Mouse (Mus musculus) T-helper 17 cell (primary cell): ENCODE measurements around the gene Hk2.

Experiments used
- in situ Hi-C, 2 experiments: fragments of 300-600 bp; cut with MboI, MseI; formaldehyde crosslinking; loops; 1 replicate in 1 of 2; 2 replicates in 1 of 2; pipeline ENCODE4 v1.15.1; 2025; ENCODE audit warnings: high pct_unique_total_duplicates in 2 of 2

Hk2 gene

GRCm38 (mm10) chr6:82774321-82774764 is at the start of gene Hk2:
TSS of gene Hk2 (minus strand) at chr6:82774454.
- in situ Hi-C loops = loop anchor here in 1 of 2 experiments (10.0 kb wide), 1 partner anchor 130 kb away; no protein-coding TSS in a partner anchor

DNA sequence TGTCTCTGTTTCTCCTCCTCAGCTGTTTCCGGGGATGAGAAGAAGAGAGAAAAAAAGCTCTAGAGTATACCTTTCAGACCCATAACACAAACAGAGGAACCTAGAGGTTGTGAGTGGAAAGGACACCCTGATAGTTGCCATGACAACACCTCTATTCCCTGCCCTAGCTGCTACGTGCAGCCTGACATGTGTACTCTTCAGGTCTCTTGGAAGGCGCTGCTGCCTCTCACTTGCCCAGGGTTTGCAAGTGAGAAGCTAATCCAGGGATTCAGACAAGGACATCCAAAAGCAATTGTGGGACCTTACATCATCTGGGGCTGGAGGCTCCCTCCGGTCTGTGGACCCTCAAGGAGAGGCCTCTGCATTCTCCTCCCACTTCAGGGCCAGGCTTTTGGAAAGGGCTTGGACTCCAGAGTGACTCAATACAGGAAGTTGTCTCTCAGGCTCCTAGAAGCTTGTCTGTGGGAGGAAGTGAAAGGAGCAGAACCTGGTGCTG is 47.6 kb upstream of the Hk2 start:
- in situ Hi-C loops = no loop called here

- in situ Hi-C loops = no loop called here
Measured at GRCm38 (mm10) chr6:82820716-82821115, 46.5 kb upstream of the Hk2 start.

DNA sequence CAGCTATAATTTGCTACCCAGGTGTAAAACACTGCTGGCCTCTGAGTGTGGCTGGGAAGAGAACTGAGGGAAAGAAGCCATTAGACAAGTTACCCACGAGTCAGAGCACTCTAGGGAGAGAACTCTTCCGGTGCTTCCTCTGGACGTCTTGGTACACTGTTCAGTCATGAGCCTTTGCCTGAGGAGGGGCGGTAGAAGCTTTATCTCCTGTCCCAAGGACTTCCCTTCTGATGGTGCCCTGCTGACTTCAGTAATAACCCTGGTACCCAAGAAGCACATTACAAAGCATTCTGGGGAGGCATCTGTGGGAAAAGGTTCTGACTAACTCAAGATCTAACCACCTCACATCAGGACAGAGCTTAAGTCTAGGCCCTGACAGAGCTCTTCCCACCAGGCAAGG is 40.6 kb upstream of the Hk2 start:
- in situ Hi-C loops = no loop called here

GRCm38 (mm10) chr6:82807984-82808700 is 33.9 kb upstream of the Hk2 start:
- in situ Hi-C loops = no loop called here

DNA sequence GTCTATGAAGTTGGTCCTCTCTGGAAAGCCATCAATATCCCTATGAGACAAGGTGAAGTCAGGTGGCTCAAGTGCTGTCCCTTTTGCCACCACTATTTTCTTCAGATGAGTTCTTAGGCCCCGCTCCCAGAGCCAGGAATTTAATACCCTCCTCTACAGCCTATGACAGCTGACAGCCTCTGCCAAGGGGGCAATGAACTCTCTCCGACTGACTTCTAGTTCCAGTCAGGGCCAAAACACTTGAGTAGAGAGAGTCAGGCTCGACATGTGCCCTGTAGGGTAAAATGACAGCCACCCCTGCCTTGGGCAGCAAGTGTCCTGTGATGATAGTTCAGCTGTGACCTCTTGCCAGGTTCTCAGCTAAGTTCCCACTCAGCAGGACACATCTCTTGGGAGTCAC is 32.7 kb upstream of the Hk2 start:
- in situ Hi-C loops = no loop called here

GRCm38 (mm10) chr6:82806503-82806902 is 32.2 kb upstream of the Hk2 start:
- in situ Hi-C loops = no loop called here

DNA sequence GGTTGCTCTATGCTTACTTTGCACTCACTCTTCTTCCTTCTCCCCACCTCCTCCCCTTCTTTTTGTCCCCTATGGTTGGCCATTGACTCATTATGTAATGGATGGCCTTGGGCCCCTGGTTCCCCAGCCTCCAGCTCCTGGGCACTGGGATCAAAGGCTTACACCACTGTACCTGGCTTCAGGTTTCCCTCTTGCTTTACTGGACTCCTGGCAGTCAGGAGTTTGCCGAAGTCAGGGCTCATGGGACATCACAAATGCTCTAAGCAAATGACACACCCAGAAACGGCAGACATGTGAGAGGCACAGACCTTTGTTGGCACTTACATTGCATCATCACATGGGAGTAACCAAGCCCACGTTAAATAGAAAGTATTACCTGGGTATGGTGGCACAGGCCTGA is 31.6 kb upstream of the Hk2 start:
- in situ Hi-C loops = no loop called here

DNA sequence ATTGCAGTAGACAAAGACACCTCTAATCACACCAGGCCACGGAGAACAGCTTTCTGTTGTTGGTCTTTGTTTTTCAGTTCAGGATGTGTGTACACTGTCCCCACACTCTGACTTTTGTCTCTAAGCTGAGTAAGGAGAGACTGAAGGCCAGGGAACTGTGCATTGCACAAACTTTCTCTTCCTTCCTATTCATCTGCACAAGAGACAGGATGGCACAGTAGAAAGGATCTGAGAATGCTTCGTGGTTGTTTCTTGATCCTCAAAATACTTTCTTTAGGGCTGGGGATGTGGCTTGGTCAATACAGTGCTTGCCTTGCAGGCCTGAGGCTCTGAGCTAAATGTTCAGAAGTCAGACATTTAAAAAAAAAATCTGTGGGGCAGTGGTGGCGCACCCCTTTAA is 30.7 kb upstream of the Hk2 start:
- in situ Hi-C loops = no loop called here

GRCm38 (mm10) chr6:82798202-82798737 is 24.0 kb upstream of the Hk2 start:
- in situ Hi-C loops = no loop called here

DNA sequence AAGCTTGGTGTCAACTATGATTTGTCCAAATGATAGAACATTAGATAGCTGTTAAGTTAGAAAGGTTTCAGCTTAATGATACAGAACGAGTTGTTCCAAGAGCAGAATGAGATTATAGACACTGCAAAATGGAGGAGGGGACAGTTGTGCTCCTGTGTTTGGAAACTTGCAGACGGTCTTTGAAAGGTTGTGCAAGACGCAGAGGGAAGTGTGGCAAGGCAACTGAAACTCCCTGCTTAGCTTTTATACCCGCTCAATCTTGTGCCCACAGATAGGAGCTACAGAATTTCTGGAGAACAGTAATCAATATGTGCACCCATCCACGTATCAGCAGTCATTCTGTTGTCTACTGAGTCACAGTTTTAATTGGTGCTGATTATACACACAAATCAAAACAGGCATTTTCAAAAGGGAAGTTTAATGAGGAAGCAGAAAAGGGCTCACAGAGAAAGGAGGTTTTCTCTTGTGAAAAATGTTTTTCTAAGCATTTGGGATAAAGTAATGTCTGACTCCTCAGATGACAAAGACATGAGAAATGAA is 23.1 kb upstream of the Hk2 start:
- in situ Hi-C loops = no loop called here

GRCm38 (mm10) chr6:82790864-82791263 is 16.6 kb upstream of the Hk2 start:
- in situ Hi-C loops = no loop called here

GRCm38 (mm10) chr6:82783906-82784305 is 9.7 kb upstream of the Hk2 start:
- in situ Hi-C loops = loop anchor here in 1 of 2 experiments (10.0 kb wide), 1 partner anchor 989 kb away; no protein-coding TSS in a partner anchor

DNA sequence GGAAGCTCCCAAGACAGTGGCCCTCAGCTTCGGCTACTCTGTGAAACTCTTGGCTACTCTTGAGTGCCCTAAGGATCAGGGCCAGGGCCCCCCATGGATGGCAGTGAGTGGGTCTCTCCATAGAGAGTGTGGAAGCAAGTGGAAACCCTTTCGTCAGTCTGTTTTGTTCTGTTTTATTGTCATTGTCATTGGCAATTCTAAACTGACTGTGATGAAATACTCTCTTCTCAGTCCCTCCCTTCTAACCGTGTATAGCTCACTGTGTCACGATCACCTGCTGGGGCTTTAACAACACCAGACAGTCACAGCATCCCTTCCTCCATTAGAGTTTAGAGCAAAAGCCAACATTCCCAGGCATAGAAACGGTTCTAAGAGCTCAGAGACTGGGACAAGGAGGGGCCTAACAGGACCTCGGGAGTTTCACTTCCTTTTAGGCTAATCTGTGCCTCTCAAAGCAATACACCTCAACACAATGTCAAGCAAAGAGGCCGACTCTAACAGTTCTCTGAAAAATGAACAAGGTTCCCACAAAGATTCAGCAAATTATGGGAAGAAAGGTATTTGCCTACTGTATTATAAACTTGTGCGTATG is 6.6 kb upstream of the Hk2 start:
- in situ Hi-C loops = loop anchor here in 1 of 2 experiments (10.0 kb wide), 1 partner anchor 986 kb away; no protein-coding TSS in a partner anchor

- in situ Hi-C loops = loop anchor here in 1 of 2 experiments (10.0 kb wide), 1 partner anchor 986 kb away; no protein-coding TSS in a partner anchor
Measured at GRCm38 (mm10) chr6:82780369-82780768, 6.1 kb upstream of the Hk2 start.

- in situ Hi-C loops = loop anchor here in 1 of 2 experiments (5.0 to 10.0 kb wide), 2 partner anchors 35 to 128 kb away; no protein-coding TSS in a partner anchor
Measured at GRCm38 (mm10) chr6:82777124-82777654, 2.9 kb upstream of the Hk2 start.

GRCm38 (mm10) chr6:82775386-82775785 is 1.1 kb upstream of the Hk2 start:
- in situ Hi-C loops = loop anchor here in 1 of 2 experiments (5.0 to 10.0 kb wide), 2 partner anchors 33 to 129 kb away; no protein-coding TSS in a partner anchor

DNA sequence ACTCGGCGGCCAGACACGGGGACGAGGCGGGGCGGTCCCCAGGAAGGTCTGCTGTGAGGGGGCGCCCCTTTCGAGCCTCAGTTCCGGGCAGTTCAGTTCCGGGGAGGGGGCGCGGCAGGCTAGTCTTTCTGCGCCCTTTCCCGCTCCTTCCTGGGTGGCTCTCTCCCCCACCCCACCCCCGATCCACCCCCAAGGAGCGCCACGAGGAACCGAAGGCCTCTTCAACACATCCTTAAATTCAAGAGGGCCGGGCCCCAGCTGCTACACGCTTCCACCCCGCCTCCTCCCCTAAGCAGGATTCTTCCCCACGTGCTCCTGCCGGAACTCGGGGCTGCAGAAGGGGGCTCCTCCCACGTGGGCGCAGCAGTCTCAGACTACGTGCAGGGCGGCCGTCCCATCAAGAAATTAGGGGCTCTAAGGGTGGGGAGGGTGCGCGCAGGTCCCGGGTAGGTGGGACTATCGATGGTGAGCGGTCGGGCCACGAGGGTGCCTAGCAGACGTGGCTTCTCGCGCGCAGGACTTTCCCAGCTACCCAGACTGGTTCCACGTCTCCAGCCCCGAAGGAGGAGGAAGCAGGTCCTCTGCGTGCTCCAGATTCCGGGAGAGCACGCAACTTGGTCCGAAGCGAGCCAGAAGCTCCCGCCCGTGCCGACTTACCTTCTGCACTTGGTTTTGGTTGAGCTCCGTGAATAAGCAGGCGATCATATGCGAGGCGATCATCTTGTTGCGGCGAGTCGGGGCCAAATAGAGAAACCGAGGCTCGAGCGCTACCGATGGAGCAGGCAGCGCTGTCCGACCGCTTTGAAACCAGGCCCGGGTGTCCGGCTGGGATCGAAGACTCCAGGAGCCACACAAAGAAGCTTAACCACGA is 758 bp downstream of the Hk2 start:
- in situ Hi-C loops = loop anchor here in 1 of 2 experiments (10.0 kb wide), 1 partner anchor 131 kb away; no protein-coding TSS in a partner anchor

DNA sequence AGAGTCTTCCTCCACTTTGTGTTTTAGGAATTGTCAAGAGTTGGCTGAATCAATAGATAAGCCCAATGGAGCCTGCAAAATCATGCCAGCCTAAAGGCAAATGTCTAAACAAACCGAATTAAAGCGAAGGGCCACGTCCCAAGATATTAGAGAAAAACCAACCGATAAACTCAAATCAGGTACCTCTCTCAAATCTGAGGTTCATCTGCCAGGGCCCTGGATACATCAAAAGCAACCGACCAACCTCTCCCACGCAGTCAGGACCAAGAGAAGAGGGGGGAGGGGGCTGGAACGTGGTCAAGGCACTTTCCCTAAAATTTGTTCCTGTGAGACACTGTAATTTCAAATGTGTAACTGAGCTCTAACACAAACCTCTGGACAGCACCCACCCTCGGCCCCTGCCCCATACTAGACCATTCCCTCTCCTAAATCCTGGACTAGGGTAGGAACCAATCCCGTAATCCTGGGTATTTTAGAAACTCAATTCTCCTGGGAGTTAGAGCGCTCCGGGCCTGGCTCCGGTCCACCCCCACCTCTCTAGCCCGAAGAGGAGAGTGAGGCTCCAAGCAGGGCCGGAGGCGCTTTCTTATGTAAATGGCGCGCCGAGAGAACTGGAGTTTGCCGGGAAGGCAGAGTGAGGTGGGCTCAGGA is 1.7 kb downstream of the Hk2 start:
- in situ Hi-C loops = loop anchor here in 1 of 2 experiments (10.0 kb wide), 1 partner anchor 132 kb away; no protein-coding TSS in a partner anchor

DNA sequence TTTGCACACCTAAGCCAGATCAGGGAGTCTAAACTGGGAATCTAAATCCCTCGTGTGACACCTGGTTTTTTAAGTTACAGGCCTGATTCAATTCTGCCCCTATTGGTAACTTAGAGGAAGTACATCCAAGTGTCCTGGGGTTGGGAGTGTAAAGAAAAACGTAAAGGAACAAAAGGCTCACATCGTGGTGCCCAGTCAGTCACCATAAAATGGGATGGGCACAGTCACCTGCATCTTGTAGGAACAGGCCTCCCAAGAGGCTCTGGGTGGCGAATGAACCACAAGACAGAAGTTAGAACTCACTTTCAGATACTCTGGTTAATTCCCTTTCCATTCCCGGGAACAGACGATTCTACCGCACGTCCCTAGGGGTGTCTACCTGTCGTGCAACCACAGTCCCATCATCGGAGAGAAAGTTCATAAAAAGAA is 2.3 kb downstream of the Hk2 start:
- in situ Hi-C loops = loop anchor here in 1 of 2 experiments (10.0 kb wide), 1 partner anchor 133 kb away; no protein-coding TSS in a partner anchor
